Mouse (Mus musculus): ENCODE data around the gene Arpp19.

The Arpp19 gene

DNA sequence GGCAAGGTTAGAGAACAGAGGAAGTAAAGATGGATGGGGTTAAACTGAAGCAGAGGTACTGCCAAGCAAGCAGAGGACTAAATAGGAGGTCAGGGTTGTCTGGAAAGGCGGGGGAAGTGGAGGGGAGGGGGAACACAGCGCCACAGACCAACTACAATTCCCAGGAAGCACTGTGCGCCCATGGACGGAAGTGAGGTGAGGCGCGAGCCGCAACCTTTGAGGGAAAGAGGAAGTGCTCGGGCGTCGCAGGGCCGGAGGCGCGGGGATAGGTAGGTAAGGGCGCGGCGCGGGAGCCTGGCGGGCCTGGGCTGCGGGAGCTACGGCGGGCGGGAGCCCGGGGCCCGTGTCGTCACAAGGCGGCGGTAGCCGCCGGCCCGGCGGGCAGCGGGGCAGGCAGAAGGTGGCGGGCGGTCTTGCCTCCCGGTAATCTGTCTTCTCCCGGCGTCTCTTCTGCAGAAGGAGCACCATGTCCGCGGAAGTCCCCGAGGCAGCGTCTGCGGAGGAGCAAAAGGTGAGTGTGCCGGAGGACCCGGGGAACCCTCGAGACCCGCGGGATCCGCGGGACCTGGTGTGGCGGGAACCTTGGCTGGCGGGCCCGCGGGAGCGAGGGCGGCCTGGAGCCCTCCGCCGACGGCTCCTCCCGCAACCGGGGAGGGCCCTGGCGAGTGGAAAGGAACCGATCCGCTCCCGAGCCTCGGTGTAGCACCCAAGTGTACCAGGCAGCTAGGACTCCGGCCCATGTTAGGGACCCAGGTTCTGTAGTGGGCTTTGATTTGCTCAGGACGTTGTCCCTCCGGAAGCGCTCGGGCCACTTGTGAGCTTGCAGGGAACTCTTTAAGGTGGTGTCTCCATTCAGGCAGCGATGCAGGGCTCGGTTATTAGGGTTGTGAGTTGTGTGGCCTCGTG lies at the start of gene Arpp19:
Arpp19 (plus strand) TSS at position 164 of the 906 bp plus-strand sequence.
- peak; percentile 83 for DNase-seq (ENCODE audit: low read depth, low spot score)

DNA sequence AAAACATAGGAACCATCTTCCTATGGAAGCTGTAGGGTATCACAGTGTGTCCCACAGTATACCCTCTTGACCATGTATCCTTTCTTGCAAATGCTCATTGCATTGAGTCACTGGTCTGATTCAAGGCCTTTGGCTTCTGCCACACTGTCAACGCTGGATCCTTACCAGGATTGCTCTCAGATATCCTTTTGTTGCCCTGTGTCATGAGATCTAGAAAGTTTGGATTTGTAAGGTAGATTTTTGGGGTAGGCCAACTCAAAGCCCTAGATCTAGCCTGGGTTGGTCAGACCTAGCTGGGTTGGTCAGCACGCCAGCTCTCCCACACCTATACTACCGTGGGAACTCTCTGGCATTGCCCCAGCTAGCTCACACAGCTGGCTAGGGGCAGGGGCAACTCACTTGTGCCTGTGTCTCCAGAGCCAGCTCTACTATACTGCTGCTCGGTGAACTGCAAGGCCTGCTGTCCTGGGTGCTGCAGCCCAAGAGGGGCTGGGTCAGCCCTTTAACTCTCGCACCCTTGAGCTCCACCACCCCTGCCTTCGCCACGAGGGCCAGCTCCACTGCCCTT lies 48.4 kb upstream of the Arpp19 start:
- DNase-seq (ENCODE audit: low read depth, low spot score), result no peak

DNA sequence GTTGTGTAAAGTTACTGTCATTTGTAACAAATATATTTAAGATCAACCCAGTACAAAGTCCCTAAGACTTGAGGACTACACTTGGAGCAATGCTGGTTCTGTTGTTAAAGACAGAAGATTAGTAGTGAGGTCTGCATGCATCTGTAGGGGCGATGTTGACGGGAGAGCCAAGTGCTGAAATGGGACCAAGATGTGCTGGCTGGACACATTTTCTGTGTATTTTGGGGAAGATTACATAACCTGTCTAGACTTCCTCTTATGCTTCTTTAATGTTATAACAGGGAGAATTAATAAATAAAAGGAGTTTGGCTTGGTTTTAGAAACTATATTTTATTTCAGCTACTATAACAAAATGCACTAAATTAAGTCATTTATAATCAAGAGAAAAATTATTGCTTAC lies 47.4 kb upstream of the Arpp19 start:
- no peak for DNase-seq (ENCODE audit: low read depth, low spot score)

DNA sequence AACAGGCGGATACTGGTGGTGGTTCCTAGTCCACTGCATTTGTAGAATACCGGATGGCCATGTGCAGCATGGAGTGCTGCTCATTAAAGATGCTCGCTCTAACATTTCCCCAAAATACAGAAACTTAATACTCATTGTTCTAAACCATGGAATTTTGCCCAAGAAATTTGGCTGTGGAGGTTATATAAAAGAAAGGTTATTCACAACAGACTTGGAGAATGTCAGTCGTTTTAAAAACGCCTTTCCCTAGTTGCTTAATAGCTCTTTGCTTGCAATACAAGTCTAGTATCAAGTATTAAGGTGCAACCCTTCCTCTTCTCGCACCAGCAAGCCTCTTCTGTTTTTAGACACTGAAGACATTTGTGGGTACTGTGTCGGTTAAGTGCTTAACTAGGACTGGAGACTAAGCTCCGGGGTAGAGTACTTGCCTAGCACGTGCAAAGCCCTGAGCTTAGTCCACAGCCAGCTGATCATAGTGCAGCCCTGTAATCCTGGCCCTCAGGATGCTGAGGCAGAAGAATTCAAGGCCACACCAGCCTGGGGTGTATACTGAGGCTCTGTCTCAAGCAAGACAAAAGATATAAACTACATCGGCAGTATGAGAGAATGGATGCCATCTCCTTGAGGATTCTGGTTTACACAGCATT lies 42.7 kb upstream of the Arpp19 start:
- no peak for DNase-seq (ENCODE audit: low read depth, low spot score)

DNA sequence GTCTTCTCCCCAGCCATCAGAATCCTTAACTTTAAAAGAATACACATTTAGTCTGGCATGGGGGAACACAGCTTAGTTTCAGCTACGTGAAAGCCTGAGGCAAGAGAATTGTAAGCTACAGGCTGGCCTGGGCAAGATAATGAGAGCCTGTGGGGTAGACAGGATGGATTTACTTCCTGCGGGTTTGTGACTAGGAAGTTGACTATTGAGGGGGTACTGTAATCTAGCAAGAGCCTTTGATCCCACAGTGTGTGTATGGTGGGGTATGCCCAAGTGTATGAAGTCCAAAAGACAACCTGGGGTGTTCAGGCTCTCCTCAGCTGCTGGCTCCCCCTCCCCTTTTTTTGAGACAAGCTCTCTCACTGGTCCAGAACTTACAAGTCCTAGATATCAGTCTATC lies 41.1 kb upstream of the Arpp19 start:
- DNase-seq (ENCODE audit: low read depth, low spot score), result no peak

DNA sequence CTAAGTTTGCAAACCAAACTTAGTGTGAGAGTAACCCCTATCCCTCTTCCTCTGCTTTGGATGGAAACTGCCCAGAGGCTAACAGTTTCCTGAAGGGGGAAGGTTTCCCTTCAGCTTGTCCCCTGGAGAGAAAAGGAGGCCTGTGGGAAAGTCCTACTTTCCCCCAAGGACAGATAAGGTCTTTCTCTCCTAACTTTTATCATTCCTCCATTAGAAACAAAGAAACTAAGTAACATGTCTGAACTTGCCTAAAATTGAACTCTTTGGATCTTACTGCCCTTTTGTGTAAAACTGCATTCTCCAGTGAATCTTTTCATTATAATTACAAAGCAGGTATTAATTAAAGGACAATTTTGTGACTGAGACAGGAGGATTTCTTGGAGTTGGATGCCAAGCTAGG lies 39.4 kb upstream of the Arpp19 start:
- no peak for DNase-seq (ENCODE audit: low read depth, low spot score)

DNA sequence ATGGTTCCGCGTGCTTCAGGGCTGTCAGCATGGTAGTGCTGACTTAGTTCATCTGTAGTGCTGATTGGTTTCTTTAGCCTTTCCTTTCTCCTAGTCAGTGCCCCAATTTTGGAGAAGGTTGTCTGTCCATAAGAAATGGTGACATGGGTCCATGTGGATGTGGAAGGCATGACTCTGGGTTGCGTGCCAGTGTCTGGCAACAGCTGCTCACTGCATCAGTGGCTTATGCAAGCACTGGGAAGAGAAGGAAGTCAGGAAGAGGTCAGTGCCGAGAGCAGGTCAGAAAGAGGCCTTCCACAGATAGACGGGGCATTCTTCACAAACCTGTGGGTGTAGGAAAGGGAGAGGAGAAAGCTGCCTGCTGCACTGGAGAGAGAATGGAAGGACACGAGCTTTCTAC lies 36.4 kb upstream of the Arpp19 start:
- DNase-seq (ENCODE audit: low read depth, low spot score), result no peak

DNA sequence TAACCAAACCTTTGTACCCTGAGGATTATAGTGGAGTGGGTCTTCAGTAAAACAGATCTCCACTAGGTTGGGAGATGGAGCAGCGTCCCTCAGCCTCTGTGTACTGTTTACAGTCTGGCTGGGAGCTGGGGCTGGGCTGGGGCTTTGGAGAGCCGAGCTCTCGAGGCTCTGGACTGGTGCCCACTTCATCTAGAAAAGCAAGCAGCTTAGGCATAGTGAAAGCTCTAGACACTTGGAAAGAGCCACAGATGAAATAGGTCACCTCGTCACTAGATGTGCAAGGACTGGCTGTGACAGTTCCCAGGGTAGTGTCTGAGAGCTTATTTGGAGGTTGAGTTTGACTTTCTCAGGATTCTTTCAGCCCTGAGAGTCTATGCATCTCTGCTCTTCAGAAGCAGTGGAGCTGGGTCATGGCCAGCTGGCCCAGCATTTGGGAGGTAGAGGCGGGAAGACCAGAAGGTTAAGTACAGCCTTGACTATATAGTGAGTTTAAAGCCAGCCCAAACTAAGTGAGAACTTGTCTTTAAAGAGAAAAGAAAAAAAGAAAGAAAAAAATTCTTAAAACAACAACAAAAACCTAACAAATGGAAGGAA lies 35.7 kb upstream of the Arpp19 start:
- DNase-seq (ENCODE audit: low read depth, low spot score), result no peak

DNA sequence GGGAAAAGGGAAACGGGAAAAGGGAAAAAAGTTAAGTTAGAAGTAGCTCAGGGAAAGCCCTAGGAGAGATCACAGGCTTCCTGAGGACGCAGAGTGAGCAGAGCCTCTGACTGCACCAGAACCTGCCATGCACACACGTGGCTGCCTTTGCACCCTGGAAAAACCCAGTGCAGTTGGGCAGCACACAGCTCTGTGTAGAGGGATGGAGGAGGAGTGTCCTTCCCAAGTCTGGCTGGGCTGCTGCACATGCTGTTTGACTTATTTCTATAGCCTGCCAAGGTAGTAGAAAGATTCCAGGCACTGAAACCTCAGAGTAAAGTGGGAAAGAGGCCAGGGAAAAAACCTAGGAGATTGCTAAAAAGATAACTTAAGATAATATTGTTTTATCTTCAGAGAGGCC lies 35.2 kb upstream of the Arpp19 start:
- DNase-seq (ENCODE audit: low read depth, low spot score), result no peak

DNA sequence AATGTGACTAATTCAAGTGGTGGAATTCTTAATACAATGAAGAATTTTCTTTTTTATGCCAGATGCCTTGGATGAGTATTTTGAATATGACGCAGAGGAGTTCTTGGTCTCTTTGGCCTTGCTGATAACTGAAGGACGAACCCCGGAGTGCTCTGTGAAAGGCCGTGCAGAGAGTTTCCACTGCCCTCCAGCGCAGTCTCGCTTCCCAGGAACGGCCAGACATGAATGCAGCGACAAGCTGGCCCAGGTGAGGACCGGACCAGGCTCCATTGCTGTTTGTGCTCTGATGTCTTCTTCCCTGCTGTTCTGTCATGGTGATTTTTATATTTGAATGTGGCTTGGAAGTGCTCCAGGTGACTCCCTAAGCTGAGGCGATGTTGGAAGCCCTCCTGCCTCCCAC lies 33.2 kb upstream of the Arpp19 start:
- no peak for DNase-seq (ENCODE audit: low read depth, low spot score)

DNA sequence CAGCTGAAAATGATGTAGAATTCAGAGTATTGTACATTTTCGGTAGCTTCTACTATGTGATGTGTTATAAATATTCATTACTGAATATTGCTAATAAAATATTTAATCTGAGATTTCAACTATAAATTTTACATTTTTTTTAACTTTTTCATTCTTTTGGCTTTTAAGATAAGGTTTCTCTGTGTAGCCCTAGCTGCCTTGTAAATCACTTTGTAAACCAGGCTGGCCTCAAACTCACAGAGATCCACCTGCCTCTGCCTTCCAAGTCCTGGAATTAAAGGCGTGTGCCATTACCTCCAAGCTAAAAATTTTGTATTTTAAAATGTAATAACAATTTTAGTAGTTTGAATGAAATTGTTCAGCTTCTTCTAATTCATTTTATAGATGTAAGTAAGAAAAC lies 20.8 kb upstream of the Arpp19 start:
- peak; percentile 36 for DNase-seq (ENCODE audit: low read depth, low spot score)

DNA sequence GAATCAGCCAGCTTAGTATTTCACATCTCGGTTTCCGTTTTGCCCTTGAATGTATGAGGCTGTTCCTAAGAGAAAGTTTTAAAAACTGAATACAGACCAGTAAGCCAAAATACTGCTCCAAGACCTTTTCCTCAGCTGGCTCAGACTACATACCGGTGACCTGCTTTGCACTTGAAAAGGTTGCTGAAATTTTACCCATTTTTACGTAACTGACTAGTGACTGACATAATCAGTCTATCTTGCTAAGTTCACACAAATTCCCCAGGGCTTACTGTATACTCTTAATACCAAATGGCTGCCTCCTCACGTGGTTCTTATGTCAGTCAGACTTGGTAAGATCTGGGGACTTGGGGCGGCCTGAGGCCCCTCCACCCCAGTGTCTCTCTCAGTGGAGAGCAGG lies 18.2 kb upstream of the Arpp19 start:
- DNase-seq (ENCODE audit: low read depth, low spot score), result no peak

DNA sequence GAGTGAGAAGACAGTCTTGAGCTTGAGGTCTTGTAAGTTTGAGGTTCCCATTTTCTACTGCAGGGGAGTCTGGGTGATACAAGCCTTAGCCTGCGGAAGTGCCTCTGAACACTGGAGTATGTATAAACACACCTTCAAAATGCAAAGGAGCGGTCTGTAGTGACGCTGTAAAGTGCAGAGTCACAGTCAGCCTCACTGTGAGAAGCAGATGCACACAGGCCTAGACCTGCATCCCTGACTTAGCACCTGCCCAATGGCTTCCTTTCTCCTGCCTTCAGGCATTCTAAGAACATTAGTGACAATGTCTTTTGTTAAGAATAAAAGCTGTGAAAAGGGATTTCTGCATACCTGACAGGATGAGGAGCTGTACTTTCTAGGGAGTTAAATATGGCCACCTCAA lies 17.8 kb upstream of the Arpp19 start:
- no peak for DNase-seq (ENCODE audit: low read depth, low spot score)

DNA sequence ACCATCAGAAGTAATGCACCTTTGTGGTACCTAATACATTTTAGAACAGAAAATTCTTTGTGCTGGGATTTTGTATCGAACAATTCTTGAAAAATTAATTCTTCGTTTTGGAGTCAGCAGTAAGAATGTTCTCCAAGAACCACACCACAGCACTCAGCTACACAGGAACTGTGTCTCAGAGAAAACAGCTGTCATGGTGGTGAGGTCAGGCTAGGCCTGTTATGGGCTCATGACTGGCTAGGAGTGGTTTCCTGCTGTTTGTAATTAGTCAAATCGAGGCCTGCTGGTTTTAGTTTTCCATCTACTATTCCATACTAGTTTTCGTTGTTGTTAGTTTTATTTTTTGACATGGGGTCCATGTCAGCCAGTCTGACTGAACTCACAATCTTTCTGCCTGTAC lies 16.9 kb upstream of the Arpp19 start:
- no peak for DNase-seq (ENCODE audit: low read depth, low spot score)

DNA sequence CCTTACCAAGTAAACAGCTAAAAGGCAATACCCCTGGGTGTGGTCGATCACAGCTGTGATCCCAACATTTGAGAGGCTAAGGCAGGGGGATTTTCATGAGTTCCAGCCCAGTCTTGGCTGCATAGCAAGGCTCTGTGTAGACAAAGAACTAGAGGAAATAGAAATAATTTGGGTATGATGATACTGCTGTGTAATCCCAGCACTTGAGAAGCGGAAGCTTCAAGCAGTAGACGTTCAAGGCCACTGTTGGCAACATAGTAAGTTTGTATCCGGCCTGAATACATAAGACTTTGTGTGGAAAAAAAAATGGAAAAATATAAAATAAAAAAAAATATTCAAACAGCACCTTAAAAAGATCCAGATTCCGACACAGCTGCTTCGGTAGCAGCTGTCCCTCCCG lies 14.9 kb upstream of the Arpp19 start:
- DNase-seq (ENCODE audit: low read depth, low spot score), result no peak

DNA sequence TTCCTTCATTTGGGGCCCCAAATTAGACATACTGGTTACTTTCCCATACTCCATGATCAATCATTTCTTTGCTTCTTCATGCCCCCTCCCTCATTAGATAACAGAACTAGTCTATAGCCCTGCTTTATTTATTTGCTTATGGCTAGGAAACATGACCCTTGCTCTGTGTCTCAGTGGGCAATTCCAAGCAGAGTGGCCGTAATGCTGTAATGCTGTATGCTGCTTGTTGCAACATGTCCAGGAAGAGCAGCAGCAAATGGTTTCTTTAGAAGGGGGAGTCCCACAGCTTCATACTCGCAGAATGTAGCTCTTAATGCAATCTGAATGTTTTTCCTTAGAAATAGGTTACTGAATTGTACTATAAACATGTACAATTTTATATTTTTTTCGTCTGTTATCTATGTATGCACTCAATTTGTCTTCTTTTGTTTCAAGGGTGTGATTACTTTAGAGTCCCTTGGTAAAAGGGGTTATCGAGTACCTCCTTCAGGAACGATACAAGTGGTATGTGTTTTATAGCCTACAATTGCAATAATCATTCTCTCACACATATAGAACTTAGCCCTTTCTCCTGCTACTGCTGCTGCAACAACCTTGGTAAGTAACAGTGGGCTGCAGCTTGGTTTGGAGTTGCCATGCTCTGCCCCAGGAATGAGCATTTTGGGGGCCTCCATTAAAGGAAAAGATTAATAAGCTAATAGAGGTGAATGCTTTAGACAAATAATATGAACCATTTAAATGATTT lies 14.1 kb upstream of the Arpp19 start:
- DNase-seq (ENCODE audit: low read depth, low spot score), result no peak

DNA sequence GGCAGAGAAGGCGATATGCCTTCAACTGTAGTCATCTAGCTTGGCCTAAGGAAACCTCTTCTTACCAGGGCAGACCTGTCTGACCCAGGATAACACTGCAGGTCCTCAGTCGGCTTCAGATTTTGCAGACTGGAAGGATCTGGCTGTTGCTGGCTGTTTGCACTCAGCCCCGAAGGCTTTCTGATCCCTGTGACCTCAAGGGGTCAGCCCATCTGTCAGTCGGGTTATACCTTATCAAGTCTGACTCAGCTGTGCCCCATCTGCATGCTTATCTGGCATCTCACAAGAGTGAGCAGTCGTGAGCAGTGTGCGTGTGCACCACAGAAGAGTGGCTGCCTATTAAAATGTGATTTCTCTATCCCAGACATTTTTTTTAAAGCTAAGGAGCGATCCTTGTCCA lies 13.3 kb upstream of the Arpp19 start:
- DNase-seq (ENCODE audit: low read depth, low spot score), result no peak

DNA sequence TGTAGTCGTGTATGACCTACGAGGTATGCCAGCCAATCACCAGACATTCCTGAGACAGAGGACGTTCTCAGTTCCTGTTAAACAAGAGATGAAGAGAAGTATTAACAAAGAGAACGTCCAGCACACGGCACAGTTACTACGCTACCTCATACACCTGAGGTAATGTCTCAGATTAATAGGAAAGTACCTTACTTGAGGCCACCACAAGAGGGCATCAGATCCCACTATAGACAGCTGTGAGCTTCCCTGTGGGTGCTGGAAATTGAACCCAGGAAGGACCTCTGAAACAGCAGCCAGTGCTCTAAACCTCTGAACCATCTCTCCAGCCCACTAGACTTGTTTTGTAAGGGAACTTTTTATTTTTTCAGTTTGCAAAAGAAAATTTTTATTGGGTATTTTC lies 11.7 kb upstream of the Arpp19 start:
- no peak for DNase-seq (ENCODE audit: low read depth, low spot score)

DNA sequence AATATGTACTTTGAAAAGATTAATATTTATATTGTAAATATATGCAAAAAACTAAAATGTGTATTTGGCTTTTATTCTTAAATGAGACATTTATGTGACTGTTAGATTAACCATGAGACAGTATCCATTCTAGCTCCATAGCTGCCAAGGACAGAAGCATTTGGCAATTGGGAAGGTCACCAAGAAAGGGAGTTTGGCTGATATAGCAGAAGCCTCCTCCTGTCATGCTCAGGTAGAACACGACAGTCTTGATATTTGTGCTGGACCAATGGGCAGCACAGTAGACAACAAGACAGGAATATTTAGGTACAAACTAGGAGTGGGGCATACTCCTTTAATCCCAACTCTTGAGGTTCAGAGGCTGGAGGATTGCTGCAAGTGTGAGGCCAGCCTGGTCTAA lies 5.0 kb upstream of the Arpp19 start:
- no peak for DNase-seq (ENCODE audit: low read depth, low spot score)

DNA sequence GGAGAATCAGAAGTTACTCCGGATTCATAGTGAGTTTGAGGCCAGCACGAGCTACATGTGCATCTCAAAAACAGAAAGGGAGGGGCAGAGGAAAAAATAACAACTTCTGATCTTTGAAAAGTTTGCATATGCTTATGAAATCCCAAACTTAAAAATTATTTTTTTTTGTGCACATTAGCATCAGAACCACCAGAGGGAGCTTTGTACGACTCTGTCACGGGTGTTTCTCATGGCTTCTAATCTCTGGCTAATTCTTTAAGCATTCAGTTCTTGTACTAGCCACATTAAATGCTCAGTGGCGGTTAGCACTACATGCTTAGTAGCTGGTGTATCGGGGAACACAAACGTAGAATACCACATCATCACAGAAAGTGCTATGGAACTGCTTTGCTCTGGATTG lies 4.3 kb upstream of the Arpp19 start:
- DNase-seq (ENCODE audit: low read depth, low spot score), result no peak

DNA sequence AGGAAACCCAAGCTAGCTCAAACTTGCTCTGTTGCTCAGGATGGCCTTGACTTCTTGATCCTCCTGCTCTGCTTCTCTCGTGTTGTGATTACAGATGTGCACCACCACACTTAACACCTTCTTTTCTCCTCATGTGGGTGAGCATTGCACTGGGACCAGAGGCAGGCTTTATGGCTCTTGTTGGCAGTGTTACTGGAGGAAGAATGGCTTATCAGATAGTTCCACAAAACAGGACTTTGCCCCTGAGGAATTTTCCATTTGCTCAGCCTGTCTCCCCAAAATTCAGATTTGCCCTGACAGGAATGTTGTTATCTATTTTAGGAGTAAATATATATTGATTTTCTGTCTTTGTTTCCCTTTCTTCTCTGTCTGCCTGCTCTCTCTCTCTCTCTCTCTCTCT lies 2.7 kb upstream of the Arpp19 start:
- no peak for DNase-seq (ENCODE audit: low read depth, low spot score)

DNA sequence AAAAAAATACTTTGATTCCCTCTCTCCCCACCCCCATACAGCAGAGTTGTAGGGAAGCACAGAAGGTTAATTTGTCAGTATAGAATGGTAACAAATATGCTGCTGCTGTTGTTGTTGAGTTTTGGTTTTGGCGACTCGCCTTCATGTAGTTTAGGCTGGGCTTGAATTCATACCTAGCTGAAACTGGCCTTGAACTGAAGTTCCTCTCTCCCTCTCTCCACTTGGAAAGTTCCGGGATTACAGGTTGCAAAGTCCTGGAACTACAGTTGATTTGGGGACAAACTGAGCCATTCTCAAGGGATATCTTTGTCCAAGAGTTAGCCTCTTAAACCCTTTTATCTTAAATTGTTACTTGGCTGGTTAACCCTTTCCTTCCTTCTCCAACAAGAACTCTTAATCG lies 1.5 kb upstream of the Arpp19 start:
- no peak for DNase-seq (ENCODE audit: low read depth, low spot score)

Measured in forelimb bud, embryonic 11.5 days (tissue).